Mouse (Mus musculus): ENCODE measurements around the gene Lin54. TPM values are rescaled to one million over a fixed set of nuclear protein-coding genes. Genes with fewer than 3 reads are reported as not detected.

The Lin54 gene
- 14.2 and 15.4 TPM in 2 replicates for polyA plus RNA-seq (2016; fragmentation: Nextera tagmentation; extraction: Ambion mirVana)

DNA sequence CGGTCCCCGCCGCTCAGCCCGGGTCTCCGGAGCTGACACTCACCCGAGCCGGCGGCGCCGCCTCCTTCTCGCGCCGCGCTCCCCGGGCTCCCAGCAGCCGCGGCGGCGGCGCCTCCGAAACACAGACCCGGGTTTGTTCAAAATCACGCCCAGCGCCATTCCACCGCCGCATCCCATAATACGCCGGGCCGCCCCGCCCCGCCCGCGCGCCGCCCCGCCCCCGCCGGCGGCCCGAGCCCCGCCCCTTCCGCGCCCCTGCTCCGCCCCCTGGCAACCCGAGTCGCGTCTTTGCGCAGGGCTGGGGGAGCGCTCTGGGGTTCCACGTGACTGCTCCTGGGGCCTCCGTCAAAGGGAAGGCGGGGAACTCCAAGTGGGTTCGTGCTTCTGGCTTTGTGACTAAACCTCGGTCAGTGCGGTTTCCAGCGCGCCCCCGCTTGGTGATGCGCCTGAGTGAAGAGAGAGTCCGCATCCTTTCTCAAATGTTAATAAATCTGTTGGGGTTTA, at the start of gene Lin54:
Gene Lin54 (minus strand): TSS at position 182 of the 504 bp plus-strand sequence.
- H3K27ac ChIP-seq (replicated peaks) = peak within 1 kb of the TSS; percentile 86
- no peaks in the 10 kb centered on the region for H3K36me3 ChIP-seq (replicated peaks)
- 3% methylated on average over 60 of the region's 60 CpGs for WGBS
- H3K4me1 ChIP-seq = peaks cover 26% of the 10 kb centered on the region
- peak within 1 kb of the TSS; percentile 88 for H3K4me3 ChIP-seq
- DNase-seq (ENCODE audit: low spot score) = peak; percentile 97
- H3K27me3 ChIP-seq (replicated peaks; ENCODE audit: low read depth, poor library complexity, severe bottlenecking) = no peaks in the 10 kb centered on the region
- H3K9me3 ChIP-seq = no peaks in the 10 kb centered on the region

DNA sequence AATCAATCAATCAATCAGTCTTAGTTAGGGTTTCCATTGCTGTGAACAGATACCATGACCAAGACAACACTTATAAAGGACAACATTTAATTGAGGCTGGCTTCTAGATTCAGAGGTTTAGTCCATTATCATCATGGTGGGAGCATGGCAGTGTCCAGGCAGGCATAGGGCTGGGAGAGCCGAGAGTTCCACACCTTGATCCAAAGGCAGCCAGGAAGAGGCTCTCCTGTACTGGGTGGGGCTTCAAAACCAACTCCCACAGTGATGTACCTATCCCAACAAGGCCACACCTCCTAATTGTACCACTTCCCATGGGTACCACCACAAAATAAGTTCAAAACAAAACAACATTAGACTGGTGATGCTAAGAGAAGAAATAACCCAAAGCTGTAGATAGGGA, 49.7 kb upstream of the Lin54 start:
- Histone ChIP-seq H3K36me3 (replicated peaks) (peaks cover 52% of the 10 kb centered on the region), H3K27ac (replicated peaks) (no peak overlapping the region), H3K4me3 (no peak overlapping the region), H3K27me3 (replicated peaks; ENCODE audit: low read depth, poor library complexity, severe bottlenecking) (no peaks in the 10 kb centered on the region), H3K4me1 (no peaks in the 10 kb centered on the region), H3K9me3 (no peaks in the 10 kb centered on the region)
- no peak for DNase-seq (ENCODE audit: low spot score)
- WGBS = 90% methylated on average over 1 of the region's 1 CpGs

DNA sequence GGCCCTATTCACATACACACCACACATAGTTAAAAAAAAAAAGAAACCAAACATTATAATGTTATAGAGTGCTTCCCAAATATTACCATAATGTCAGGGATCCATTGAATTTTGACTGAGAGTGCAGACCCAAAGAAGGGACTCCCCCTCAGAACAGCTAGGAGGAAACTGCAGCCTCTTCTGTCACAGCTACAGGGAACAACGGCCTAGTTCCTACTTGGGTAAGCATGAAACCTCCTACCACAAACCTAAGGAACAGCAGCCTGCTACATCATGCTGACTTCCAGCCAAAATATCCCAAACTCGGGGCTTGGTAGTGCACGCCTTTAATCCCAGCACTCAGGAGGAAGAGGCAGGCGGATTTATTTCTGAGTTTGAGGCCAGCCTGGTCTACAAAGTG, 48.9 kb upstream of the Lin54 start:
- H3K9me3 ChIP-seq = no peaks in the 10 kb centered on the region
- WGBS = 93% methylated on average over 4 of the region's 4 CpGs

DNA sequence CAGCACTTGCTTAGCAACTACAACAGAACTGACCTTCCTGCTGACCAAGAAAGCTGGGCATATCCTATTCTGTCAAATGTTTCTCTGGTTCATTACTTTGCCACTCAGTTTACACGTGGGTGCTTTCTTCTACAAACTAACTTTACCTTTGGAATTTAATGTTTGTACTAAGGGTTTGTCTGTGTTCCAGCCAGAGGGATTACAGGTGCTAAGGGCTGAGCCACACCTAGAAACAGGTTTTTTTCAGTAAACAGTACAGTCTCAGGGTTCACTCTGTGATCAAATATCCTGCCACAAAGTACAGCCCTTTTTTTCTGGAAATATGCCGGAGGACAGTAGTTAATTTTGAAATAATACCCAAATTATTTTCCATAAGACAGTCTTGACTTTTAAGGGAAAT, 47.8 kb upstream of the Lin54 start:
- no peaks in the 10 kb centered on the region for H3K27me3 ChIP-seq (replicated peaks; ENCODE audit: low read depth, poor library complexity, severe bottlenecking)
- 89% methylated on average over 2 of the region's 2 CpGs for WGBS
- H3K4me1 ChIP-seq = no peaks in the 10 kb centered on the region
- H3K27ac ChIP-seq (replicated peaks) = no peak overlapping the region
- peaks cover 71% of the 10 kb centered on the region for H3K36me3 ChIP-seq (replicated peaks)
- DNase-seq (ENCODE audit: low spot score) = no peak
- no peak overlapping the region for H3K4me3 ChIP-seq
- H3K9me3 ChIP-seq = no peaks in the 10 kb centered on the region

More for the DNA sequence above, 48.9 kb upstream of the Lin54 start:
- H3K27ac ChIP-seq (replicated peaks) = no peak overlapping the region
- no peaks in the 10 kb centered on the region for H3K4me1 ChIP-seq
- H3K27me3 ChIP-seq (replicated peaks; ENCODE audit: low read depth, poor library complexity, severe bottlenecking) = no peaks in the 10 kb centered on the region
- no peak overlapping the region for H3K4me3 ChIP-seq
- peaks cover 60% of the 10 kb centered on the region for H3K36me3 ChIP-seq (replicated peaks)
- DNase-seq (ENCODE audit: low spot score) = no peak

DNA sequence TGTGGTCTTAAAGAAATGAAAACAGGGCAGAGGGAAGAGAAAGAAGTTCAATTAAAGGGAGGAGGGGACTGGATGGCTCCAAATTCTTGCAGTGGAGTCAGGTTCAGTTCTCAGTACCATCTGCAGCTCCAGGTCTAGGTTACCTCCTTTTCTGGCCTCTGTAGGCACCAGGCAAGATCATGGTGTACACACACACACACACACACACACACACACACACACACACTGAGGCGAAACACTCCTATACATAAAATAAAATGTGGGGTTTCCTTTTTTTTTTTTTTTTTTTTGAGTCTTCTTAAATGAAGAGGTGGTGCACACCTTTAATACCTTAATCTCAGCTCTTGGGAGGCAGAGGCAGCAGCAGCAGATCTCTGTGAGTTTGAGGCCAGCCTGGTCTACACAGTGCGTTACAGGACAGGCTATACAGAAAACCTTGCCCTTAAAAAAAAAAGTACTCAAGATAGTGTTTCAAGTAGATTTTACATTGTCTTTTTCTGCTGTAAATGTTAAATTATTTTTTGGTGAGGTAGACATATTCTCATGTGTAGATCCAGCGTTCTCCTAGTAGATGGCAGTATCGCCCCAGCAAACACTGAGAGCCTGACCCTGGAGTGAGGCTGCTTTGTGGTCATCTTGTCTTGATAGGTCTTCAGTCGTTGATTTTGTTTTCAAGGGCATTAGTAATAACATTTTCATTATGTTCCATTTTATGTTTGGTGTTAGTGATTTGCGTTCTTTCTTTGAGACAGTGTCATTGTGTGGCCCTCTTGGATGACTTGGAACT, 46.0 kb upstream of the Lin54 start:
- WGBS = 93% methylated on average over 6 of the region's 6 CpGs
- H3K4me1 ChIP-seq = no peaks in the 10 kb centered on the region
- no peak overlapping the region for H3K4me3 ChIP-seq
- peaks cover 88% of the 10 kb centered on the region for H3K36me3 ChIP-seq (replicated peaks)
- no peak for DNase-seq (ENCODE audit: low spot score)
- no peaks in the 10 kb centered on the region for H3K27me3 ChIP-seq (replicated peaks; ENCODE audit: low read depth, poor library complexity, severe bottlenecking)
- no peak overlapping the region for H3K27ac ChIP-seq (replicated peaks)
- H3K9me3 ChIP-seq = no peaks in the 10 kb centered on the region

DNA sequence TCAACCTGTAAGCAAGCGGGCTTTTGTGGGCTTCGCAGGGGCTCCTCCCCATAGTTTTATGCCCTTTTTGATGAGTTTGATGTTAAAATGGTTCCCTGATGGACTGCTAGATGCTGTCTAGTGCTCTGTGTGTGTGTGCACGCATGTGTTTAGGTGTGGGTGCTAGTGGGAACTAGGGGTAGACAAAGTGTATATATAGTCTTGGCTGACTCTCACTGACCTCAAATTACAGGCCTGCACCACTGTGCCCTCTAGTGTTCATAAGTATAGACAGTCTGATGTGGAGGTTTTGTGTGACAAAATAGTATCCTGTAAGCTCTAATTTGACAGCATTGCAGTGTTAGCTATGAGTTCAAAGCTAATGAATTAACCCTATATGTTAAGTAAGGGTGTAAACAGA, 36.2 kb upstream of the Lin54 start:
- DNase-seq (ENCODE audit: low spot score) = no peak
- no peak overlapping the region for H3K27ac ChIP-seq (replicated peaks)
- no peak overlapping the region for H3K4me3 ChIP-seq
- WGBS = 86% methylated on average over 3 of the region's 3 CpGs
- H3K4me1 ChIP-seq = no peaks in the 10 kb centered on the region
- H3K27me3 ChIP-seq (replicated peaks; ENCODE audit: low read depth, poor library complexity, severe bottlenecking) = no peaks in the 10 kb centered on the region
- peaks cover 94% of the 10 kb centered on the region for H3K36me3 ChIP-seq (replicated peaks)
- H3K9me3 ChIP-seq = no peaks in the 10 kb centered on the region

DNA sequence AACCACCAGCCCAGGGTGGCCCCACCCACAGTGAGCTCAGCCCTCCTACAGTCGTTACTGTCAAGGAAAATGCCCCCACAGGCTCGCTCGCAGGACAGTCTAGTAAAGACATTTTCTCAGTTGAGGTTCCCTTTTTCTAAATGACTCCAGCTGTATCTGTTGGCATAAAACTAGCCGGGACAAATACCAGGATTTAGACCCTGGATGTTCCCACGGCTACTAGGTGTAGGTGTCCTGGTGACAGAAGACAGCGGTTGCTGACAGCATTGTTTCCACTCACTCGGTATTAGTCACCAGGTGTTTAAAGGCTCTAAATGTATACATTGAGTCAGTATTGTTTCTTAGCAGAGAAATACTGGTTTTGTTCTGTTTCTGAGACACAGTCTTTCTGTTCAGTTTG, 35.4 kb upstream of the Lin54 start:
- no peaks in the 10 kb centered on the region for H3K27me3 ChIP-seq (replicated peaks; ENCODE audit: low read depth, poor library complexity, severe bottlenecking)
- no peaks in the 10 kb centered on the region for H3K4me1 ChIP-seq
- H3K4me3 ChIP-seq = no peak overlapping the region
- H3K27ac ChIP-seq (replicated peaks) = no peak overlapping the region
- DNase-seq (ENCODE audit: low spot score) = no peak
- WGBS = 86% methylated on average over 7 of the region's 7 CpGs
- H3K9me3 ChIP-seq = no peaks in the 10 kb centered on the region
- peaks cover 94% of the 10 kb centered on the region for H3K36me3 ChIP-seq (replicated peaks)

DNA sequence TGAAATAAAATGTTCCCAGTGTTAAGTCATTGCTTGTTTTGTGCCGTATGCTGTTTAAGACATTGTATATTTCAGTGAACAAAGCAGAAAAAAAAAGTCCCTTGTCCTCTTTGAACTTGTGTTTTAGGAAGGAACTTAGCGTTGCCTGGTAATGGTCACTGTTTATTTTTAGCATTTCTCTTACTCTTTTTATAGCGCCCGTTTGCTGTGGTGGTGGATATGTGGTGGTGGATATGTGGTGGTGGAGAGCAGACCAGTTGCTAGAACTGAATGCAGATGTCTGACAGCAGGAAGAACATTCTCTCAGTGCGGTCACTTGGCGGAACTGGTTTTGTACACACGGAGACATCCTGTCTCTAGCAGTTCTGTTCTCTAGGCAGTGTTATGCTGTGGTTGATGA, 25.7 kb upstream of the Lin54 start:
- no peak for DNase-seq (ENCODE audit: low spot score)
- H3K4me1 ChIP-seq = no peaks in the 10 kb centered on the region
- H3K27ac ChIP-seq (replicated peaks) = no peak overlapping the region
- H3K9me3 ChIP-seq = no peaks in the 10 kb centered on the region
- WGBS = 92% methylated on average over 7 of the region's 7 CpGs
- H3K27me3 ChIP-seq (replicated peaks; ENCODE audit: low read depth, poor library complexity, severe bottlenecking) = no peaks in the 10 kb centered on the region
- H3K4me3 ChIP-seq = no peak overlapping the region
- H3K36me3 ChIP-seq (replicated peaks) = peaks cover 75% of the 10 kb centered on the region

DNA sequence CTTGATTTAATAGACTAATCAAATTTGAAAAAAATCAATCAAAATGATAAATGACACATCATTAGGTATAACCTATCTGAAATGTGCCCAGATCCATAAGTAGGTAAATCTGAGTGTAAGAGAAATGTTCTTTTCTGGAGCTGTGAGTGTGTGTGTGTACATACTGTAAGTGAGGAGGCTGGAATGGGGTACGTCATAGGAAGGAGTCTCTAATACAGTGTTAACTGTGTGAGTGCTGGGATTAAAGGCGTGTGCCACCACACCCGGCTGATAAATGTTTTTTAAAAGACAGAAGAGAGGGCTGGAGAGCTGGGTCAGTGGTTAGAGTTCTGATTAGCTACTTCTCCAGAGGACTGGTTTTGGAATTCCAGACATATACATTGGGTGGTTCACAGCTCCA, 25.2 kb upstream of the Lin54 start:
- WGBS = 93% methylated on average over 3 of the region's 3 CpGs
- Histone ChIP-seq H3K4me1 (no peaks in the 10 kb centered on the region), H3K4me3 (no peak overlapping the region), H3K36me3 (replicated peaks) (peaks cover 73% of the 10 kb centered on the region), H3K9me3 (no peaks in the 10 kb centered on the region), H3K27ac (replicated peaks) (no peak overlapping the region), H3K27me3 (replicated peaks; ENCODE audit: low read depth, poor library complexity, severe bottlenecking) (no peaks in the 10 kb centered on the region)
- no peak for DNase-seq (ENCODE audit: low spot score)

DNA sequence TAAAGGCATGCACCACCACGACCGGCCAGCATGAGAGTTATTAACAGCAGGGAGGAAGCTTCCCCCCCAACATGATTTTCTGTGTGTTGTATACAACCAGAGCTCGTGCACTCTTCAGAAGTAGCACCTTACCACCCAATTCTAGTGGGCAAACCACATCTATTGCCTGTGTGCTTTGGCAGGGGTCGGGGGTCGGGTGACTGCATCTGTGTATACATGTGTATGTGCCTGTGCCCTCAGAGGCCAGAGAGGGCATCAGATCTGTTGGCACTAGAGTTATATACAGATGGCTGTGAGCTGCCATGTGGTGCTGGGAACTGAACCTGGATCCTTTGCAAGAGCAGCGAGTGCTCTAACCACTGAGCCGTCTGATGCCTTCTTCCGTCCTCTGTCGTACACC, 24.5 kb upstream of the Lin54 start:
- no peaks in the 10 kb centered on the region for H3K27me3 ChIP-seq (replicated peaks; ENCODE audit: low read depth, poor library complexity, severe bottlenecking)
- WGBS = 94% methylated on average over 9 of the region's 9 CpGs
- no peak for DNase-seq (ENCODE audit: low spot score)
- H3K4me1 ChIP-seq = peaks cover 6% of the 10 kb centered on the region
- H3K36me3 ChIP-seq (replicated peaks) = peaks cover 67% of the 10 kb centered on the region
- H3K4me3 ChIP-seq = no peak overlapping the region
- no peak overlapping the region for H3K27ac ChIP-seq (replicated peaks)
- no peaks in the 10 kb centered on the region for H3K9me3 ChIP-seq

DNA sequence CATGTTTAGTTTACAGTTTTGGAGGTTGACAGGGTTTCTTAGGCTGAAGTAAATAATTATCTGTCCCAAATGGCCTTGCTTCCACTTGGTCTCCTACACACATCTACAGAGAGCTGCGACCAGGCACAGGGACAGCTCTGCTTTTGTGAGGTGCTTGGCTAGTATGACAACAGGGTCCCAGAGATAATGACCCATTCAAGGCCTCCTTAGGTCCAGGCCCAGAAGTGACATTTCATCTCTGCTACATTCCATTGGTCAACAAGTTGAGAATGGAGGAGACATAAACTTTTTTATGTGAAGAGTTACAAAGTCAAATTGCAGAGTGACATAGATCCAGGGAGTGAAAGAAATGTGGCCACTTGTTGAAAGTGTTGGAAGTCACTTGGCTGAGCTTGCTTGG, 22.9 kb upstream of the Lin54 start:
- H3K27me3 ChIP-seq (replicated peaks; ENCODE audit: low read depth, poor library complexity, severe bottlenecking) = no peaks in the 10 kb centered on the region
- DNase-seq (ENCODE audit: low spot score) = no peak
- H3K4me1 ChIP-seq = peaks cover 16% of the 10 kb centered on the region
- no peak overlapping the region for H3K27ac ChIP-seq (replicated peaks)
- H3K4me3 ChIP-seq = no peak overlapping the region
- WGBS = 92% methylated on average over 1 of the region's 1 CpGs
- H3K9me3 ChIP-seq = no peaks in the 10 kb centered on the region
- H3K36me3 ChIP-seq (replicated peaks) = peaks cover 51% of the 10 kb centered on the region

DNA sequence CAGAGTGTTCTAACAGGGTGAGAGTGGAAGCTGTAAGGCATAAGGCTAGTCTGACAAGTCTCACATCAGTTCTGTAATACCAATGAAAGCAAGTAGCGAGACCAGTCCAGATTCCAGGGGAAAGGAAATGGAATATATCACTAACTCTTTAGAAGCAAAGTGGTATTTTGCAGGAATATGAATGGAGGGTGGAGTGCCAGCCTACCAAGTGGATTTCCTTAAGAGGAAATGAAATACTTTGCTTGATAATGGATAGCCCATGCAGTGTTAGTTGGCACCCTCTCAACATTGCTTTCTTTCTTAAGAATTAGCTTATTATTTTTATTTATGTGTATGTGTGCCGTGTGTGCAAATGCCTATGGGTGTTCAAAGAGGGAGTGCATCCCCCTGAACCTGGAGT, 19.8 kb upstream of the Lin54 start:
- H3K36me3 ChIP-seq (replicated peaks) = peaks cover 36% of the 10 kb centered on the region
- WGBS = 92% methylated on average over 2 of the region's 2 CpGs
- H3K27ac ChIP-seq (replicated peaks) = no peak overlapping the region
- DNase-seq (ENCODE audit: low spot score) = no peak
- no peaks in the 10 kb centered on the region for H3K9me3 ChIP-seq
- peak overlapping the region; percentile 85 for H3K4me3 ChIP-seq
- no peaks in the 10 kb centered on the region for H3K27me3 ChIP-seq (replicated peaks; ENCODE audit: low read depth, poor library complexity, severe bottlenecking)
- peaks cover 20% of the 10 kb centered on the region for H3K4me1 ChIP-seq

DNA sequence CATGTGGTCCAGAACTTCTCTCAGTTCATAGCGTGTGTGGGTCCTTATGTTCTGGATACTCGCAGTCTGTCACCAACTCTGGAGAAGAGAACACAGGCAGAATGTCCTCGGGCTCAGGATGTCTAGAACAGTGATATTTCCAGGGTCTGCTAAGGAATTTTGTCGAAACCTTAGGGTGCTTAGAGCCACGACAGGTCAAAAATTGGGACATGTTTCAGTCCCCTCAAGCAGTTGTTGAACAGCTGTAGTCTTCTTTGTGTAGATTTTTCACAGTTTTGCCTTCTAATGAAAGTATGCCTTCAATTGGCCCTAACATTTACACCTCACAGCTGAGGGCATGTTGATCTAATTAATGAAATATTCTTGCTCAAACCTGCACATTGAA, 18.6 kb upstream of the Lin54 start:
- DNase-seq (ENCODE audit: low spot score) = peak; percentile 19
- H3K4me1 ChIP-seq = peaks cover 20% of the 10 kb centered on the region
- no peaks in the 10 kb centered on the region for H3K9me3 ChIP-seq
- H3K36me3 ChIP-seq (replicated peaks) = peaks cover 23% of the 10 kb centered on the region
- 12% methylated on average over 5 of the region's 5 CpGs for WGBS
- no peaks in the 10 kb centered on the region for H3K27me3 ChIP-seq (replicated peaks; ENCODE audit: low read depth, poor library complexity, severe bottlenecking)
- H3K4me3 ChIP-seq = peak overlapping the region; percentile 85
- peak overlapping the region; percentile 93 for H3K27ac ChIP-seq (replicated peaks)

All from embryonic facial prominence, embryonic 10.5 days (tissue).